Mouse (Mus musculus): Measurements from ENCODE around the gene Gse1. TPM values are rescaled to one million over a fixed set of nuclear protein-coding genes. Genes with fewer than 3 reads are reported as not detected.
A peak's percentile ranks its signal among the peaks of the same experiment; 100 is the strongest.
"Not testable (repeated sequence)": the region's sequence is repeated elsewhere in the genome, so short reads cannot be mapped to it uniquely, and the experiment has no call there.

Gse1 gene
- total RNA-seq, 1 experiment from 2014 or later, result 48.8 TPM

GRCm38 (mm10) chr8:120325172-120325767, 97.0 kb downstream of the Gse1 start:
- no peak for DNase-seq

GRCm38 (mm10) chr8:120327131-120327554, 98.9 kb downstream of the Gse1 start:
- peak; percentile 48 for DNase-seq

- no peak for DNase-seq
These were observed 100.2 kb downstream of the Gse1 start for GRCm38 (mm10) chr8:120328361-120329022.

- DNase-seq, result peak; percentile 43
These were observed 100.9 kb downstream of the Gse1 start for GRCm38 (mm10) chr8:120329030-120329748.

GRCm38 (mm10) chr8:120331027-120331426, 102.8 kb downstream of the Gse1 start:
- DNase-seq, result no peak

GRCm38 (mm10) chr8:120332379-120333229, 104.3 kb downstream of the Gse1 start:
- no peak for DNase-seq

GRCm38 (mm10) chr8:120333681-120334080, 105.4 kb downstream of the Gse1 start:
- no peak for DNase-seq

GRCm38 (mm10) chr8:120334261-120334660, 106.0 kb downstream of the Gse1 start:
- DNase-seq, result not testable (repeated sequence)

GRCm38 (mm10) chr8:120334878-120335261, 106.6 kb downstream of the Gse1 start:
- DNase-seq, result no peak

GRCm38 (mm10) chr8:120335262-120336086, 107.2 kb downstream of the Gse1 start:
- DNase-seq, result peak; percentile 34

- DNase-seq, result no peak
These were observed 107.8 kb downstream of the Gse1 start for GRCm38 (mm10) chr8:120336087-120336380.

- no peak for DNase-seq
These were observed 108.8 kb downstream of the Gse1 start for GRCm38 (mm10) chr8:120336909-120337555.

- no peak for DNase-seq
These were observed 109.4 kb downstream of the Gse1 start for GRCm38 (mm10) chr8:120337627-120338026.

GRCm38 (mm10) chr8:120338678-120339077, 110.4 kb downstream of the Gse1 start:
- DNase-seq, result peak; percentile 51

- peak; percentile 83 for DNase-seq
These were observed 111.5 kb downstream of the Gse1 start for GRCm38 (mm10) chr8:120339743-120340142.

GRCm38 (mm10) chr8:120341124-120341523, 112.9 kb downstream of the Gse1 start:
- no peak for DNase-seq

- DNase-seq, result no peak
These were observed 114.7 kb downstream of the Gse1 start for GRCm38 (mm10) chr8:120342847-120343548.

GRCm38 (mm10) chr8:120343582-120343981, 115.3 kb downstream of the Gse1 start:
- DNase-seq, result no peak

- DNase-seq, result no peak
These were observed 115.9 kb downstream of the Gse1 start for GRCm38 (mm10) chr8:120344166-120344565.

GRCm38 (mm10) chr8:120344583-120344982, 116.3 kb downstream of the Gse1 start:
- no peak for DNase-seq
